Mouse (Mus musculus) right cerebral cortex, postnatal 14 days (tissue): ENCODE data around the gene Acvr1.

Experiments
- DNase-seq: peaks from one replicate; pipeline ENCODE4 v3.0.0; 2022

The Acvr1 gene

DNA sequence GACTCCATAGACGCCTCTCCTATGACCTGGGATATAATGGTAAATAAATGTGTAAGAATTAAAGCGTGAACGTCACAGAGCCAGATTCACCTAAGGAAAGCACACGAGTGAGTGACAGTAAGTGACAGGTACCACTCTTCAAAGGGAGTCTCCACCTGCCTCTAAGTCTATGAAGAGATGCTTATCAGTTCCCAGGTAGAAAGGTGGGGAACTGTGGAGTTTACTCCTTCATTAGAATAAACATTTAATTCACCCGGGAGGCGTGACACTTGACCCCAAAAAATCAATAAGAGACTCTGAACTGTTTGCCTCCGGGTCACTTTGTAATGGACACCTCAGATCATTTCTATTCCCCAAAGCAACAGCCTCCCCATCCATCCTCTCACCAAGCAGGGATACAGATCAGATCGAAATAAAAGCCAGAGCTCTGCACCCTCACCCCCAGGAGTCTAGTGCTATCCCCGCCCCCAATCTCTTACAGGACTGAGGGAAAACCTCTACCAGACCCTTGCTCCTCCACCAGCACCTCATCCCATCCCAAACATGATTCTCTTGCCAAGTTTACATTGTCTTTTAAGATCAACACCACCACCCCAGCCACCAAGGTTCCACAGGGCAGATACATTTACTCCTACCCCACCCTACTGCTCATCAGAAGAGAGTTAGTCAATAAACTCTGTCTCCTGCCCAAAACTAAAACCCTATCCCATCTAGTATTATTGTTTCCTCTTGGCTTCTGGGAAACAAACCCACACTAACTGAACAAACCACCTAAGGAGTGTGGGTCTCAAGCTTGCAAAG is 9.7 kb downstream of the Acvr1 start:
- no peak for DNase-seq

DNA sequence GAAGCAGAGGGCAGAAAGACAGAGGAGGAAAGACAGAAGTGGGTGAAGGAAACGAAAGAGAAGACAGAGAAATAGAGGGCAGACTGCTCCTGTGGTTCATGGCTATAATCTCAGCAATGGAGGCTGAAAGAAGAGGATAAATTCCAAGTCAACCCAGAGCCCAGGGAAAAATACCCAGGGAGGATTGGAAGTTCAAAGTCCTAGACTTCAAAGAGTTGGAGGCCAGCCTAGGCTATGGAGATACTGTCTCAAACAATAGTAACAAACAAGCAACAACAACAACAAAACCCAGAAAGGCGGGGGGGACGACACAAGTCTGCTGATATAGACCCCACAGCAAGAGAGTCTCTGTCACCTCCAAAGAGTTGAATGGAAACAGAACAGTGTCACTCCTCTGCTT is 14.7 kb downstream of the Acvr1 start:
- DNase-seq = no peak

DNA sequence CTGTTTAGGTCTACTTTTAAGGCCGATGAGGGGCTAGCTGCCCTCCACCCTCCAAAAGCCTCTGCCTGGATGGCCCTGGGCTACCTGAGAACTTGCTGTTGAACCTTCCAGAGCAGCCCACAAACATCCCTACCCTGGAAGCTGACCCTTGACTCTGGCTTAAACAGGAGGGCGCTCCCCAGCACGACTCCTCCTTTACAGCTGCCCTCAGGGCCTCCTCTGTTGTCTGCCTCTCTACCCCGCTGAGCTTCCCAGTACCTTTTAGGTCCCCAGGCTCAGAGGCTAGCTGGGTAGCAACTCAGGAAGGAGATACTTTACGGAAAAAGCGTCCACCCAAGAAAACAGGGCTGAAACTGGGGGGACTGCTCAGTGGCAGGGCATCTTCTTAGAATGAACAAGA is 15.1 kb downstream of the Acvr1 start:
- no peak for DNase-seq

DNA sequence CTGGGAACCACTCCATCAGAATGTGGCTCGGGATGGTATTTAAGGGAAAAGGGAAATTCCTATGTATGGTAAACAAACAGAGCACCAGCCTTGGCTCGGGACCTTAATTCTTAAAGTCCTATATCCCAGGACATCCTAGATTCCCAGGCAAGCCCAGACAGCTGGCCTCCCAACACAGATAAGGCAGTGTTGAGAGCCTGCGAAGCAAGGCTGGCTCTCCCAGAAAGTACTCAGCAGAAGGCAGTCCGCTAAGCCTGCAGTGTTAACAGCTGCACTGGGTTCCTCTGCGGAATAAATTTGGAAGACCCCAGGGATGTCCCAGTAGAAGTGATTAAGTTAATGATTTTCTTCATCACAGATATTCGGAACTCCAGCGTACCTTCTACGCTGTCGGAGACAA is 16.5 kb downstream of the Acvr1 start:
- no peak for DNase-seq

DNA sequence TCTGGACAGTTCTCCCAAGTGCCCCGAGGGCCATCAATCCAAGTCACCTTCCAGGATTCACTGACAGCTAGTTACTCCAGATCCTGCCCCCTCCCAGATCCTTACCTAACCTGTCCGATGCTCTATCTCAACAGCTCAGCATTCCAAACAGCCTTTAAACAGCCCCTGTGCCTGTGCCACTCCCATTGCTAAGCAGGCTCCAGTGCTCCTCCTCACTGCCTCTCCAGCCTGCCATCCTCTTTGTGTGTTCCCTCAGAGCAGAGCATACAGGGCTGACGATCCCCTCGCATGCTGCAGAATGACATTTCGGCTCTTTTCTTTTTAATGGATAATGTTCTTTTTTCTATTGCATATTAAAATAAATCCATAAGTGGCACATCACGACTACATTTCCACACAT is 17.0 kb downstream of the Acvr1 start:
- DNase-seq = no peak

DNA sequence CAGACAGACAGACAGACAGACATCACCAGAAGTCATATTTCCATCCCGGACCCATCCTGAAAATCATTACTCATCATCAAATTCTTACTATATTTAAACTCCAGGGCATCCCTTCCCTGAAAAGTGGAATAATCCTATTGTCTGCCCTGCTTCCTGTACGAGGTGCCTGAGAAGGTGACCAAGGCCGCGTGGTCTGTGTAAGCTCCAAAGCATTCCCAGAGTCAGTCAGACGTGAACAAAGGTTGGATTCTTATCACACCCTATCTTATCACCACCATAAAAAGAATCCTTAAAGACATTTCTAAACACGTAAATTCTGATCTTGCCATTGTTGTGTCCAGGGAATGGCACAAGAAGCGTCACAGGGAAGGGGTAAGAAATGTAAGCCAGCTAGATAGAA is 18.0 kb downstream of the Acvr1 start:
- no peak for DNase-seq

DNA sequence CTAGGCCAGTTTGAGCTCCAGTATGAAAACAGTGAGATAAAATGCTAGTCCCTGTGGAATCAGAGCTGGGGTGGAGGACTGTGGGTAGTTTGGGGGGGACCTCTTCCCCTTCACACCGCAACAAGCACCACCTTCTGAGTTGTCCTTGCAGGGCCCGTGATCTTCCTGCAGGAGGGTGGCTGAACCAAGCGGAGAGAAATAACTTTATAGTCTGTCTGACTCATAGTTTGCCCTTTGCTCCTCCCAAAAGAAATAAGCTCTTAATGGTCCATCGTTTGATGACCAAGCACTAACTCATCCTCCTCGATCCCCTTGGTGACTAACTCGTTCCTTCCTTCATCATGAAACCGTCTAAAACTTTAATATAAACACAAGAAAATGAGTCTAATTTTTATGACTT is 20.7 kb downstream of the Acvr1 start:
- no peak for DNase-seq

DNA sequence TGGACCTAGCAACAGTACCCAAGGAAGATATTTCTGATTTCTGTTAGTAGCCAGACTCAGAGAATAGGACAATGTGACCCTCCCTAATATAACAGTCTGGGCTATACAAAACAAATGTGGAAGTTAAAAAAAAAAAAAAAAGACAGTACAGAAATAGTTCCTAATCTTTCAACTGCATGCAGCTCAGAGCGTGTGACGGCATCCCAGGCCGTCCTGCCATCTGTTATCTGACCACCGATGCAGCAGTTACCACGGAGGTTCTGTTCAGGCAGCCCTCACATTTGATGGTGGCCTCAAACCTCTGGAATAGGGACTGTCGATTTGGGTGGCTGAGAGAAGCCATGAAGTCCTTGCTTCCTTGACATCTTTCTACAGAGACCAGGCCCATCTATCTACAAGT is 22.6 kb downstream of the Acvr1 start:
- no peak for DNase-seq

DNA sequence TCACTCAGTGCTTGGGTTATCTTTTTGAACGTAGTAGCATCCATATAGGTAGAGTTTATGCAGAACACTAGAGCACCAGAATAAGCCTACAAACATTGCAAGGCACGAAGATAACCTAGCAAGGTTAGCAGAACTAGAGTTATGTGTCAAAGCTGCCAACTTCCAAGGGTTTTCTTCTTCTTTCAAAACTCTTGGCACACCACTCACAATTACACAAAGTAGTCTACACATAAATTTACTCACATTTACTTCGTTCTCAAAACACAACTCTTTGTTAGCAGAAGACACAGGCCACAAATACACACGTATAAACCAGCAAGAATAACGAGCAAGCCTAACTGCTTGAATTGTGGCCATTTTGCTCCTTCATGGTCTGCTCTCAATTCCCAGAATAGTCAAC is 23.7 kb downstream of the Acvr1 start:
- no peak for DNase-seq

DNA sequence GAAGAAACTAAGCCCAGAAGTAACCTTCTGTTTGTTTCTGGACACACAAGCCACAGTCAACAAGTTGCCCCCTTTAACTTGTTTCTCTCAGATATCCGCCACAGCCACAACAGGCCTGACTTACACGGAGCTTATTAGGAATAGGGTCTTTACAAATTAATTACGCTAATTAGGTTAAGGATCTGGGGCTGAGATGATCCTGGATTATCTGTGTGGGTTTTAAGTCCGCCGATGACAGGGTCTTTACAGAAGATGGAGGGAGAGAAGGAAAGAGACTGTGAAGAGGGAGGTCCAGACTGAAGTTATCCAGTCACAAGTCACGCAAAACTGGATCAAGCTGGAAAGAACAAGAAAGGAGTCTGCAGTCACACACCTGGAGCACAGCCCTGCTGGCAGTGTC is 28.8 kb downstream of the Acvr1 start:
- DNase-seq = no peak

DNA sequence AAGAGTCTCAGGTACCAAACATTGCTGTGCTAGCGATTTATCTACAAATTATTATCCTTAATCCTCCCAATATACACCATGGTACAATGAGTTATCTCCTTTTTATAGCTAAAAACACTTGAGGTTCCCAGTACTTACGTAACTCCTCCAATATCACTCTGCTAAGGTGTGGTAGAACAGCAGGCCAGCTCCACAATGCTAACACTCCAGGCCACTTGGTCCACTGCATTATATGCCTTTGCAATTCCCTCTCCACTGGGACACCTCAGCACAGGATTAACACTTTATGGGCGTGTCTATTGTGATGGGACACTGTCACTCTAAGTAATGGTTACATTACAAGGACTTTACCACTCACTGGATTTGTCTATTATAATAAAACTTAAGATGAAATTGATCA is 30.2 kb downstream of the Acvr1 start:
- no peak for DNase-seq

DNA sequence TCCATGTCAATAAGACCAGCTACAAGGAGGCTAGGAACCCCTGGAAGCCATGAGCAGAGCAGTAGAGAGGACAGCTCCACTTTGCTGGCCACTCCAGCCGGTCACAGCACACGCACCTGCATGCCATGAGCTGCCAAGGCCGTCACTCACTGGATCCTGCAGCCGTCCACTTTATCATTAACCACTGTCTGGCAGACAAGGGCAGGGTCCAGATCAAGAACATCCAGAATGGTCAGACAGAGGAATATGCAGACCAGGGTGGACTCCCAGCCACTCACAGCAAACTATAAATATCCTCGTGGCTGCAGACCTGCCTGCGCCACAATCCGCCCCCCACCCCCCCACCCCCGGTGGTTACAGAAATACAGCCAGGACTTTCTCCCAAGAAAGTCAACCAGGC is 31.7 kb downstream of the Acvr1 start:
- no peak for DNase-seq

DNA sequence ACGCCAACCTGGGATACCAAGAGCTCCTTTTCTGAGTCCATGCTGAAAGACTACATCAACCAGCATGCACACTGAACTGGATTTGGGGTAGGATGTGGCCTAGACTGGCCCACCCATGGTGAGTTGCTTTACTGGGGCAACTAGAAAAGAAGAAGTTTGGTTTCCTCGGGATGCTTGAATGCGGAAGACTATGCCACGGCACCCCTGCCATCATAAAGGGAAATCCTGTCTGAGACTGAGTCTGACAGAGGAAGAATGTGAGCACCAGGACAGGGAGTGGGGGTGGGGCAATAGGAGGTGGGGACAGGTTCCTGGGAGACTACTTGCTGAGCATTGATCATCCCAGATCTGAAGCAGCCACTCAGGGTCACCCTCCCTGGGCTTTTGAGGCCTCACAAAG is 32.6 kb downstream of the Acvr1 start:
- DNase-seq = no peak

DNA sequence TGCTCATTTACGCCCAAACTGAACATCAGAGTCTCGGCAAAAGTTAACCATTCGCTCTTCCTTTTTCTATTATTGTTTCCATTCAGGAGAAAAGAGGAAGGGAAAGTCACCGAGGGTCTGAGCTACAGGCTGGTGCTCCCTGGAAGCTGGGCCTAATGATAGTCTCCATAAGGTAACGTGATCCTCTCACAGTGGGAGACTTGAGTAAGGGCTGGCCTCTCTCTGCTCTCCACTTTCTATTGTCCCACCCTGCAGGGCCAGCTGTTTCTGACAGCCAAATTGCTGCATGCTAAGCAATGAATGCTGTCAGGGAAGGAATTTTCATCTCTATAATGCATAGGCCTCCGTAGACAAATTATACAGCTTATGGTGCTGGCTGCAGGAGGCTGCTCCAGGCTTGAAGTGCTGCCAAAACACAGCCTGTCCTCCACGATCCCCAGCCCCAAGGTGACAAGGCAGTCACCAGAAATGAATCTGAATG is 33.4 kb downstream of the Acvr1 start:
- DNase-seq = no peak

DNA sequence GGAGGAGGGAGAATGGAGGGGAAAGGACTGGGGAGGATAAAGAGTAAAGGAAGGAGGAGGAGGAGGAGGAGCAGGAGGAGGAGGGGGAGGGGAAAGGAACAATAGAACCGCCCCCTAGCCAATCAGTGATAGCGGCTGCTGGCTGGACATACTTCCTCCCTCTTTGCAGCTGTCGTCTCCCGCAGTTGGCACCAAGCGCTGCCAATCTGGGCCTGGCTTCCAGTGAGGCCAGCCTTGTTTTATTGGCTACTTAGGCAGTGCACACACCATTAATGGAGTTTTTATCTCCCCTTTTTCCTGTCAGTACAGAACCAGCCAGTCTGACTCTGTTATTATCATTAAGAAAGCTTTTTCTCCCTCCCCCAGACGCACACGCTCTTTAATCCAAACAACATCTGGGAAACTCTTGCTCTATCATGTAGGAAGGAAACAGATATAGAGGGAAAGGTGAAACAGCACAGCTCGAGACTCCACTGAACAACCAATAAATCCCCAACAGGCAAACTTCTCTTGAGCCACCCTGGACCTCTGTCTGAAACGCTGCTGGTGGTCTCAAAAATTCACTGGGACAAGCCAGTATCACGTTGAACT is 34.6 kb downstream of the Acvr1 start:
- DNase-seq = peak; percentile 66

DNA sequence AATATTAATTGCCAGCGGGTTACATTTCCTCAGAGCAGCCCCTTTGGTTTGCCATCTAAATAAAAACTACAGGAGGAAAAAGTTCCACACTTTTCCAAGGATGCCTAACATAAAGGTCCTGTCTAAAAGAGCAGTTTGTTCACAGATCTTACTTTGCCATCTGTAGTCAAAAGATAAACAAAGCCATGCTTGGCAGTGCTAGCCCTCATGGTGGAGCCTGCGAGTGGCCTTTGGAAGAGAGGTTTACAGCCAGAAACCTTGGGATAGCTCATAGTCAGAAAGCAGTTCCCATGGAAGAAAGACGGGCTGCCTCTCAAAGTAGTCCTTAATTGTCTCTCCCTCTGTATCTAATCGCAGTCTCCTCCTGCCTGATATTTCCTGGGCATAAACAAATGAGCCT is 36.4 kb downstream of the Acvr1 start:
- no peak for DNase-seq

DNA sequence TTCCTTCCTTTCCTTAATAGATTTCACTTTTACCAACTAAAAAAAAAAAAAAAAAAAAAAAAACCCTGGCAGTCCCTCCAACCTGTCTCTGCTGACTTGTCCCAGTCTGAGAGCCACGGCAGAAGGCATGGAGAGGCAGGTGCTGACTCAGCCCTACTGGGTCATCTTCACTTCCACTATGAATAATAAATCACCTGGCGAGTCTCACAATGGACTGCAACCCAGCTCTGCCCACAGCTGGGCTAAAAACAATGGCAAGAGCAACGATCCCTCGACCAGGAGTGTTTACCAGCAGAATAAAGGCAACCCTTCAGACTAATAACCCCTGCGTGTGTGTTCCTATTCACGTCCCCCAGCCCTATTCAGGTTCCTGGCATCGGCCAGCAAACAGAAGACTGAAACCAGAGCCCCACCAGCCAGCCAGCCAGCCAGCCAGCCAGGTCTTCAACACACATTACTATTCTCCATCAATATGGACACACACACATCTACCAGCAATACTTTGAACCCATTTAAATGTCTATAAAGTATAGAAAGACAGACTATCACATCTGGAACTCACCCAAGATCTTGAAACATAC is 37.0 kb downstream of the Acvr1 start:
- no peak for DNase-seq

DNA sequence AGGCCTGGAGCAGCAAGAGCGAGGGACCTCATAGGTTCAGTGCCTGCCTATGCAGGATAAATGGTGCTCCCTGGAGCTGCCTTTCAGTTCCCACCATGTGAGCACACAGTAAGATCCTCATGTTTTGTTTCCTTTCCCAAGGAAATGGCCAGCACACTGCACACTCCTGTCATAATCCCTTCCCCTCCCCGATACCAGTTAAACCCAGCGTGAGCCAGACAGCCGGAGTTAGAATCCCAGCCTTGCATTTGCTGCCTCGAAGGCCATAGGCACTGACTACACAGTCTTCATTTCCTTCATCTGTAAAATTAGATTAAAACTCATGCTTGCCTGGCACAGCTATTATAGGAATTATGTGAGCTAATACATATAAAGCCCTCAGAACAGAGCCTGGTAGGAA is 37.6 kb downstream of the Acvr1 start:
- DNase-seq = no peak

DNA sequence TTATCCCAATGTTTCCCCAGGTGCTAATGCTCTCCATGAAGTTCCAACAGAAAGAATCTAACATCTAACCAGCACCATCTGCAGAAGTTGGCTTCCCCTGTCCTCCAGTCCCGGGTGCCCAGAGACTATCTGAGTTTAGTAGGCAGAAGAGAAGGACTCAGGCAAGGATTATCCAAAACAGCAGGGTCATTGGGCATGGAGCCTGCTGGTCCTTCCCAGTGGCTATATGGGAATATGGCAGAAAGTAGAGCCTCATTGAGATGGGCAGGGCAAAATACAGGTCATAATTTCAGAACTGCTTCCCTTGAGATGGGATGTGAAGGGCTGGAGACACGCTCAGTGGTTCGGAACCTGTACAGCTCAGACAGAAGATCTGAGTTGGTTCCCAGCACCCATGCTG is 39.2 kb downstream of the Acvr1 start:
- DNase-seq = no peak

DNA sequence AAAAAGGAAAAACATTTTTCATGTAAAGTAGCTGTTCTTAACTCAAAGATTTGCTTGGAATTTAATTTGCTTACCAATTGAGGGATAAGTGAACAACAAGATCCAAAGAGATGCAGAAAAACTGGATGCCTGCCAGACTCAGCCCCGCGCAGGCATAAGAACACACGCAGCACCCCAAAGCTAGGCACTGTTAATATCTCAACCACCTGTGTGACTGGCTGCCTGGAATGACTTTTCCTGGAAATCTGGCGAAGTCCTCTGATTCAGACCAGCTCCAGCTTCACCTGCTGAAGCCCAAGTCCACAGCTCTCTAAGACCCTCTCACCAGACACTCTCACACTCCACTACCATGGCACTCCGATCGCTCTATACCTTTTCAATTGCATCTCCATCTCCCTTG is 42.6 kb downstream of the Acvr1 start:
- peak; percentile 26 for DNase-seq

DNA sequence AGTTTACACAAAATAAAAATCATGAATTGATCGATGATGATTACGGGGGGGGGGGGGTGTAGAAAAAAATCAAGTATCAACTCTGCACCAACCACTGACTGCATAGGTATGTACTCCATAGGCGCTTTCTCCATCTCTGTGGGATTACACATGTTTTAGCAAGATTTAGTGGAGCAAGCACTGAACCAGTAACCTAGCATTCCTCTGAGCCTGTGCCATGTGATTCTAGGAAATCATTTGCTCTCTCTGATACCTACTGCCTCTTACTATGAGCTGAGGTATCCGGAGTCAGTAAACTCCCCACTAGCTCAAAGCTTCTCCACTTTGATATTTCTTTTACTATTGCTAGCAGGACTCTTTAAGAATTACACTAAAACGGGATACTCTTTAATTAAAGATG is 43.1 kb downstream of the Acvr1 start:
- no peak for DNase-seq

DNA sequence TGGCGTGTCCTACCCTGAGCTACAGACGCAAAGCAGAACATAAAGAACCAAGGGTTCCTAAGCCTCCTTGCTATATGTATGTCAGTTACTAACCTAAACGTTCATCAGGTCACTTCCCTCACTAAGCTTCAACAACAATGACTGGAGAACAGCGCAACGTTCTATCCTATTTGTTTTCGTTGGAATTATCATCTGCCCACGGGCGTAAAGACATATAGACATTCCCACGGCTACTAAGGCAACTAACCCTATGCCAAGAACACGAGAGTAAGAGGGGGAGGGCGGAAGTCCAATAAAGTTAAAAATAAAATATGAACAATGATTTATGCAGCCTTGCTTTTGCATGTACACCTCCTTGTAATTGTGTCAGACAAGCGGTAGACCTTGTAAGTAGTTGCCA is 43.9 kb downstream of the Acvr1 start:
- no peak for DNase-seq

DNA sequence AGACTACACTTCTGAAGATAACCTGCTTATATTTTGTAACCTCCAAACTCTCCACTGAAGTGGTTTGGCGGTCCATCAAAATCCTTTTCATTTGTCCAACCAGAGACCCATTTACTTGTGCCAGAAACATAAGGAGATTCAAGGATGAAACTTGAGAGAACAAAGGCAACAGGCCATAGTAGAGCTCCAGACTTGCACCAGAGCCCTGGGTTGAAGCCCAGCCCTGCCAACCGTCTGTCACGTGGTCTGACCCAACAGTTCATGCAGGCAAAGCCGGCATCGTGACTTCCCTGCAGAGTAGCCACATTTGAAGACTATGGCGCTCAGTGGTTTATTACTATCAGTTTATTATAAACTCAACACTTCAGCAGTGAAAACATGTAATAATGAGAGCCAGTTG is 45.3 kb downstream of the Acvr1 start:
- no peak for DNase-seq

DNA sequence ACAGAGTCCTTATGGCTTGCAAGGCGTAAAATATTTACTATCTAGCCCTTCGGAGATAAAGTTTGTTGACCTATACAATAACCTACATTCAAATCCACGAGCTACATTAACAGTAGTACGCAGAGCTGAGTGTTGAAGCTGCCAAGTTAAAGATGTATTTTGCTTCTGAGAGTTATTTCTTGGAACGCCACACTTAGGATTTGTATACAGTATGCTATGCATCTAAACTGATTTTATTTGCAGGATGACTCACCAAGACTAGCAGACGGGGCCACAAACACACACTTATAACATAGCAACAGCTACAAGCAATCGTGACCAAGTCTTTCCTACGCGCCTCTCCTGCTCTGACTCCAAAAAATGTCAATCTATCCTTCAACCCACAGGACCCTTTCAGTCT is 46.2 kb downstream of the Acvr1 start:
- DNase-seq = no peak

DNA sequence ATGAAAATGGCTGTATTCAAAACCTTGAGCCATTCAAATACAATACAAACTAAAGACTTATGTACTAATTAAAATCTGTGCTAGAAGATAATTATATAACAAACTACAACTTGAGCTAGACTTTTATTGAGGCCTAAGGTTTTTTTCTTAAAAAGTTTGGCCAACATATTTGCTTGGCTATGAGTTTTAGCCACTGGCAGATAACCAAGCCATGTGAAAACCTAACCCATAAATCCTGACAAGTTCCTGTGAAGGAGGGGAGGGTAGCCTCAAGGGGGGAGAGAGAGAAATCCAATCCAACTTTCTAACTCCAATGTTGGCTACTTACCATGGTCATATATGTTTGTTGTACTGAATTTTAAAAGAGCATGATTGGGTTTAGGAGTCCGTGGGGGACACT is 48.4 kb downstream of the Acvr1 start:
- DNase-seq = no peak
